Mouse (Mus musculus) liver, adult 2 months (tissue): ENCODE measurements around the gene Iqcb1. TPM values are rescaled to one million over a fixed set of nuclear protein-coding genes. Genes with fewer than 3 reads are reported as not detected.
"Not testable (repeated sequence)": the region's sequence is repeated elsewhere in the genome, so short reads cannot be mapped to it uniquely, and the experiment has no call there.

Source experiments
- DNase-seq: peaks from one replicate; pipeline ENCODE4 v3.0.0-alpha.2; 2011; ENCODE audit warnings: low read depth, low spot score; ENCODE audit errors: extremely low read depth
- H3K27ac ChIP-seq: fragments of 200-500 bp; replicated peaks from 2 replicates; pipeline ENCODE4 v1.5.1; 2012; ENCODE audit warnings: low read depth, mild to moderate bottlenecking, control low read depth, inconsistent platforms, low read length; ENCODE audit not compliant: insufficient read depth
- H3K27me3 ChIP-seq: fragments of 200-500 bp; 2 replicates; pipeline ENCODE4 v1.6.1; 2012; ENCODE audit warnings: mild to moderate bottlenecking, moderate library complexity, low read length, inconsistent platforms; ENCODE audit not compliant: control insufficient read depth, insufficient read depth
- H3K36me3 ChIP-seq: fragments of 200-500 bp; 2 replicates; pipeline ENCODE4 v1.6.1; 2012; ENCODE audit warnings: low read length, inconsistent platforms; ENCODE audit not compliant: control insufficient read depth, insufficient read depth
- H3K4me1 ChIP-seq: fragments of 200-500 bp; 2 replicates; pipeline ENCODE4 v1.6.1; 2011; ENCODE audit warnings: low read length; ENCODE audit not compliant: control insufficient read depth, insufficient read depth
- H3K4me3 ChIP-seq: fragments of 200-500 bp; 2 replicates; pipeline ENCODE4 v1.5.1; 2011; ENCODE audit warnings: low read depth, mild to moderate bottlenecking, control low read depth, low read length, moderate library complexity; ENCODE audit not compliant: insufficient read depth
- H3K79me2 ChIP-seq: fragments of 200-500 bp; 2 replicates; pipeline ENCODE4 v1.6.1; 2012; ENCODE audit warnings: inconsistent platforms, mild to moderate bottlenecking, low read length, moderate library complexity; ENCODE audit not compliant: control insufficient read depth, insufficient read depth
- H3K9ac ChIP-seq: fragments of 200-500 bp; 2 replicates; pipeline ENCODE4 v1.6.1; 2012; ENCODE audit warnings: low read depth, mild to moderate bottlenecking, control low read depth, inconsistent platforms, low read length
- CTCF ChIP-seq: fragments of 200-500 bp; IDR thresholded peaks from 2 replicates; pipeline ENCODE4 v1.5.1; 2011; ENCODE audit warnings: low read depth, low read length, control low read depth
- POLR2A ChIP-seq: fragments of 200-500 bp; IDR thresholded peaks from 2 replicates; pipeline ENCODE4 v1.6.1; 2011; ENCODE audit warnings: low read length, control low read depth; ENCODE audit not compliant: insufficient read depth; ENCODE audit errors: extremely low read depth
- WGBS: fragments of 180-500 bp; shearing (Covaris S2); methylation state at CpG from one replicate; pipeline ENCODE4 v1.1.7; 2018; 5-methylcytosine and 5-hydroxymethylcytosine counted together
- polyA plus RNA-seq: library from polyadenylated mRNA; depleted of rRNA; stranded (reverse); fragments of >200 nt; gene quantifications from 2 replicates; pipeline ENCODE4 v1.2.3, GENCODE M21; 2012
- total RNA-seq: library from RNA; depleted of rRNA; stranded (reverse); fragments of >200 nt; gene quantifications from 2 replicates; pipeline ENCODE4 v1.2.3, GENCODE M21; 2014

Iqcb1 gene
- total and polyA plus RNA-seq, 2 experiments, result 1.4 to 6.3 TPM

DNA sequence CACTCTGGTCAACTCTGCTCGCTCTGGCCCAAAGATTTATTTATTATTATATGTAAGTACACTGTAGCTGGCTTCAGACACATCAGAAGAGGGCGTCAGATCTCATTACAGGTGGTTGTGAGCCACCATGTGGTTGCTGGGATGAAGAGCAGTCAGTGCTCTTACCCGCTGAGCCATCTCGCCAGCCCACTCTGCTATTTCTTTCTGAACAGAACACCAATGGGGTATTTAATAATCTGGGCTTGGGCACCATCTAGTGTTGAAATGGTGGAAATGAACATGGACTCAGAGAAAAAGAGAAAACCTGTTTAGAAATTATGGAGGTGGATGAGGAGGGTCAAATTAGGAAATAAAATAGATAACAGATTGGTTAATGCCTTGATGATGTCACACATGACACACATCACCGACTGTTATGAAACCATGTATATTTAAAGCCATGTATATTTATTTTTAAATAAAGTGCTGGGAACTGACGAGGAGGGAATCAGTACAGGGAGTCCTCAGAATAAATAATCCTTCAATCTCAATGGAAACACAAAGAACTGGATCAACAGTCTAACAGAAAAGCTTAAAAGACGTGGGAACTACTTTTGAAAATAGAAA, 10.8 kb upstream of the Iqcb1 start:
- 25% methylated on average over 7 of the region's 7 CpGs for WGBS
- no peaks in the 10 kb centered on the region for H3K36me3 ChIP-seq
- H3K79me2 ChIP-seq, result no peaks in the 10 kb centered on the region
- H3K4me1 ChIP-seq, result no peaks in the 10 kb centered on the region
- peak; percentile 47 for TF ChIP-seq CTCF
- TF ChIP-seq POLR2A, result no peak
- DNase-seq, result peak; percentile 73
- H3K27ac ChIP-seq, result no peak overlapping the region
- no peaks in the 10 kb centered on the region for H3K27me3 ChIP-seq
- no peak overlapping the region for H3K4me3 ChIP-seq
- no peak overlapping the region for H3K9ac ChIP-seq

DNA sequence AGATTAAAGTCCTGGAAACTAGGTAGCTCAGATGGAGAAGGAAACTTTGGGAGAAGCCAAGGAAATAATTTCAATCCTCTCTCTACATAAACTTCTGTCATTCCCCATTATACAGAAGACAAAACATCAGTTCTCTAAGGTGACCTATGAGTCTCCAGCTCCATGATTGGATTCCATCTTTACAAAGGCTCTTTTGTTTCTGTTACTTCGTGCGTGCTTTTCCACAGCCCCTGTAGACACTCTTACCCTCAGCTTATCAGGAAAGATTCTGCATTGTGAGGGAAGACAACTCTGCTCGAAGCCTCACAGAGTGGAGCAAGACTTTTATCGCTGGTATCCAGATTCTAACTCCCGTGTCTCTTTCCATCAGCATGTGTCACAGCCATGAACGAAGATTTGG, 8.2 kb upstream of the Iqcb1 start:
- no peak for DNase-seq
- Histone ChIP-seq H3K9ac (no peak overlapping the region), H3K79me2 (no peaks in the 10 kb centered on the region), H3K27me3 (no peaks in the 10 kb centered on the region), H3K4me3 (no peak overlapping the region), H3K27ac (no peak overlapping the region), H3K36me3 (no peaks in the 10 kb centered on the region), H3K4me1 (no peaks in the 10 kb centered on the region)
- TF ChIP-seq POLR2A (no peak), CTCF (no peak)
- WGBS, result 84% methylated on average over 6 of the region's 6 CpGs

DNA sequence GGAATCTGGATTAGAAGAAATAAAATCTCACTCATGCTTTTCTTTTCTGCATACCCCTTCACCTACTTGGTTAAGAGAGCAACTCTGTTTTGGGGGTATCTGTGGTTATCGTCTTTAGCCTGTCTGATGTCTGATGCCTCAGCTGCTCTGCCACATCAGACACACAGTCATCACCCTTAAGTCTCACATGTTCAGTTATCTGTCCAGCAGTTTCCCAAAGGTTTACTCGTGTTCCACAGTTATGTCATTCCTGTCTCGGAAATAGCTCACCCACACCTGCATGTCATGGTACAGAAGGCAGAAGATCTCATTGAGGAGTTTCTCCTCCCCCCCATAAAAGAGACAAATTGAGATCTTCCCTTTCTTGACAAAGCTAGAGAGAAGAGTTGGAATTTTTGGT, 7.4 kb upstream of the Iqcb1 start:
- H3K4me1 ChIP-seq, result no peaks in the 10 kb centered on the region
- DNase-seq, result no peak
- WGBS, result 70% methylated on average over 3 of the region's 3 CpGs
- H3K4me3 ChIP-seq, result no peak overlapping the region
- no peaks in the 10 kb centered on the region for H3K79me2 ChIP-seq
- H3K9ac ChIP-seq, result no peak overlapping the region
- no peaks in the 10 kb centered on the region for H3K36me3 ChIP-seq
- H3K27ac ChIP-seq, result no peak overlapping the region
- TF ChIP-seq POLR2A, result no peak
- H3K27me3 ChIP-seq, result no peaks in the 10 kb centered on the region

DNA sequence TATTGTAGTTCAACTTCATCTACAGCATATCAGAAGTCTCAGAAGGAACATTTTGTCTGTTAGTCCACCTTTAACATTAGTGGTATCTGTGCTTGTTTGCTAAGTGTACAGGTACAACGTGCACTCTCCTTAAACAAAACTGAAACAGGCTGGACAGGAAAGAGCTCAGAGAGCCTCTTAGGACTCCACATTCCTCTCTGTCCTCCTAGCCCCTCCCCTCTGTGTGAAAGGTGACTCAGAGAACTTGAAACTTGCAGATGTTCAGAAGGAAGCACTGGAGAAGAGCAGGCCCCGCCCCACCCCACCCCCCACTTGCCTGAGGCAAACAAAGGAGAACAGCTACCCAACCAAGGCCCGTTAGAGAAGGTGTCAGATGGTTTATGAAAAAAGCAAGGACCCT, 6.7 kb upstream of the Iqcb1 start:
- Histone ChIP-seq H3K4me3 (no peak overlapping the region), H3K4me1 (no peaks in the 10 kb centered on the region), H3K27me3 (no peaks in the 10 kb centered on the region), H3K27ac (no peak overlapping the region), H3K36me3 (no peaks in the 10 kb centered on the region), H3K79me2 (no peaks in the 10 kb centered on the region), H3K9ac (no peak overlapping the region)
- DNase-seq, result no peak
- TF ChIP-seq CTCF (no peak), POLR2A (no peak)
- 13% methylated on average over 3 of the region's 3 CpGs for WGBS

DNA sequence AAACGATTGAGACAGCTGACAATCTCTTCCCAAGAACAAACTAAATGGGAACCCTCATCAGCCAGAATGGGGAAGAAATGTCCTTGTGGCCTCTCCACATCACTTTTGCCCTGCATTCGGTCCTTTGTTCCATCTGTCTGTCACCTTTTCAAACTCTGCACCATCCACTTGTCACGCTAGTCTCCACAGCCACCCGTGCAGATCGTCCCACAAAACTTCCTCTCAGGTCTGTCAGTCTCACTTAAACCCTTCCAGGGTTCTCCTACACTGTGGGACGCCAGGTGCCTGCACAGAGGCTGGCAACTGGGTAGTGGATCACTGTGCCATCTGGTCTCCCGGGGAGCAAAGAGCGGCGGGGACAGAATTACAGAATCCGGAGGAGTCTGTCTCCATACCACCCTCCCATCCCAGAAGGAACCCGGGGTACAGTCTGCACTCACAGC, 553 bp upstream of the Iqcb1 start:
- Histone ChIP-seq H3K79me2 (no peaks in the 10 kb centered on the region), H3K9ac (peak overlapping the region; percentile 66), H3K36me3 (no peaks in the 10 kb centered on the region), H3K4me3 (peak overlapping the region; percentile 98), H3K27ac (no peak overlapping the region), H3K4me1 (peaks cover 6% of the 10 kb centered on the region), H3K27me3 (no peaks in the 10 kb centered on the region)
- no peak for TF ChIP-seq CTCF
- no peak for TF ChIP-seq POLR2A
- no peak for DNase-seq
- WGBS, result 11% methylated on average over 11 of the region's 11 CpGs

DNA sequence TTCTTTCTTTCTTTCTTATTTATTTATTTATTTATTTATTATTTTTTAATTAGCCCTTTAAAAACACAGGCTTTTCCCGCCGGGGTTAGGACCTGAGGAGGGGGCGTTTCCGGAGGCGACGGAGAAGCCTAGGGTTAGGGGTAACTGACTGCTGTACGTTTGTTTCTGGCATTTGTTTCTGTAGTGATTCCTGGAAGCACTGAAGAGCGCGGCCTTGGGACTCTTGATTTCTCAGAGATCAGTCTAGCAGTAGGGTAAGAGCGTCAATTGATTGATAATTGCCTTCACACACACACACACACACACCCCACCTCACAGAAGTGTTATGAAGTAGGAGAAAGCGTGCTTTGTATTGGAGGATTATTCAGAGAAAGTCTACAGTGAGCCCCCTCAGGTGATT, 635 bp downstream of the Iqcb1 start:
- DNase-seq, result peak; percentile 17
- no peak overlapping the region for H3K27ac ChIP-seq
- no peaks in the 10 kb centered on the region for H3K79me2 ChIP-seq
- H3K4me3 ChIP-seq, result peak overlapping the region; percentile 98
- WGBS, result 12% methylated on average over 11 of the region's 11 CpGs
- peaks cover 6% of the 10 kb centered on the region for H3K4me1 ChIP-seq
- no peaks in the 10 kb centered on the region for H3K36me3 ChIP-seq
- no peaks in the 10 kb centered on the region for H3K27me3 ChIP-seq
- TF ChIP-seq CTCF (no peak), POLR2A (no peak)
- peak overlapping the region; percentile 63 for H3K9ac ChIP-seq

DNA sequence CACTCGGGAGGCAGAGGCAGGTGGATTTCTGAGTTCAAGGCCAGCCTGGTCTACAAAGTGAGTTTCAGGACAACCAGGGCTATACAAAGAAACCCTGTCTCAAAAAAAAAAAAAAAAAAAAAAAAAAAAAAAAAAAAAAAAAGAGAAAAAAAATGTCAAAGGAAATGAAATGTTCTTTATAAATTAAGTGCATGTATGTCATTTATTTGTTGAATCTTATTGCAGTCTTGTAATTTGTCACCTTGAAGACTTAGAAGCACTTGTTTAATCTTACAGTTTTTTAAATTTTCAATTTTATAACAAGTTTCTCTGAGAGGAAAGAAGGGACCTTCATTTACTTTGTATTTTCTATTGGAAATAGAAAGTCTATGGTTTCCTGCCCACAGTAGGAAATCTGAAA, 18.7 kb downstream of the Iqcb1 start:
- not testable (repeated sequence) for H3K27ac ChIP-seq, H3K79me2 ChIP-seq, DNase-seq, H3K4me1 ChIP-seq, H3K27me3 ChIP-seq, H3K9ac ChIP-seq, H3K4me3 ChIP-seq, H3K36me3 ChIP-seq
- WGBS, result 91% methylated on average over 1 of the region's 1 CpGs
